Mouse (Mus musculus) mesoderm, embryonic 11.5 days (tissue): ENCODE results near the gene Ribc2.

ENCODE experiments used
- DNase-seq: peaks from one replicate; pipeline ENCODE4 v3.0.0-alpha.2; 2012; ENCODE audit warnings: low read depth, low spot score

Gene Ribc2

GRCm38 (mm10) chr15:85179528-85180180 is 47.8 kb downstream of the Ribc2 start:
- no peak for DNase-seq

DNA sequence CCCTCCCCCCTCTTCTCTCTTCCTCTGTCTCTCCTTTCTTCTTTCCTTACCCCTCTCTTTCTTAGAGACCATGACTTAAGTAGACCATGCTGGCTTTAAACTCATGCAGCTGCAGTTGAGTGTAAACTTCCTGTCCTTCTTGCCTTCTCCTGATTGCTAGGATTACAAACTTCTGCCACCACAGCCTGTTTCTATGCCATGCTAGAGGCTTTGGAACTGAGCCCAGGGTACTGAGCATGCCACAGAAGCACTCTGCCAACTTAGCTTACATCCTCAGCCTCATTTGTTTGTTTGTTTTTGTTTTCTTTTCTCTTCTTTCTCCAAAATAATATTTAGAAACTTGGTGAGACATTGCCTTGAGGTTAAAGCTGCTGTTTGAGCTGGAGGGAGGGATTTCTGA is 48.5 kb downstream of the Ribc2 start:
- no peak for DNase-seq

- DNase-seq = no peak
These were observed 50.2 kb downstream of the Ribc2 start for GRCm38 (mm10) chr15:85182063-85182462.

DNA sequence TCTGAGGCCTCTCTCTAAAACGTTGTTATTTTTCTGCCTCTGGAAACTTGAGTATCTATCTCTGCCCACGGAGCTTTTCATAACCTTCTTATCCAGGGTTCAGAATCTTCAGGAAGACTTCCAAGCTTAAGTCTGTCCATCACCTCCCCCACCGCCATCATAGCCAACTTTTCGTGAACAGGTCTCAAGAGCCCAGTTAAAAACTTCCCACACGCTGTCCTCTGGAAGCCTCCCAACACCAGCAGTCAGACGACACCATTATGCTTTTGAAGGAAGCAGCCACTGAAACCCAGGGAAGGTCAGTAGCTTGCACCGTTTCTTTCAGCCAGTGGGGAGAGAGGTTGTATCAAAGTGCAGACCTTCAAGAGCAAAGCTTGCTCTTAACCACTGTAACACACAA is 55.0 kb downstream of the Ribc2 start:
- DNase-seq = no peak

DNA sequence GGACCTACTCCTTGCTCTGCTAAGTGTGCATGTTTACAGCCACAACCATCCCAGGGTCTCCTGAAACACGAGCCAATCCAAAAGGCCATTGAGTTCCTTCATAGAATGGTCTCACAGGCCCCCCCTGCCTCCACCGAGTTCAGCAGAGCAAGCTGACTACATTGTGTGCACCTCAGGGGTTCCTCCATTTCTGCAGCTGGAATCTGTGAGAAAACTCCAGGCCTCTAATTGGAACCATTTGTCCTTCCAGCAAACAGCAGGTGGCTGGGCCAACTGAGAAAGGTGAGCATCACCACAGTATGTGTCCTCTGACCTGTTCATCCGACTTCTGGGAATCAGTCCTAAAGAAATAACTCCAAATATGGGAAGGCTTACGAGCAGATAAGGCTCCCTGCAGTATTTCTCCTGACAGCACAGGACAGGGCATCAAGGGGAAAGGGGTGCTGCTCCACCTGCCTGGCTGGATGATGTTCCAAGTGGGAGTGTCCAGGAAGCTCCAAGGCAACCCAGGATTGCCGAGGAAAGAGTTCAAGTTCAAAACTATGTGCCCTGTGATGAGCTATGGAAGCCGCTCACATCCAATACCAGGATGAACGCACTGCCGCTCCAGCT is 56.4 kb downstream of the Ribc2 start:
- peak; percentile 40 for DNase-seq
